Mouse (Mus musculus): ENCODE measurements at regions not wholly inside any gene's neighbourhood (a gene's known extent, or its start where the extent isn't known, plus 50 kb on each side); places are given as distances from the start of the nearest gene placed in this dataset.

- Histone ChIP-seq H3K4me3 (ENCODE audit: low read length) (no peak overlapping the region), H3K27ac (ENCODE audit: low read length) (no peak overlapping the region), H3K9me3 (ENCODE audit: control insufficient read depth, low read length) (peaks cover 8% of the 10 kb centered on the region), H3K4me2 (ENCODE audit: low read depth, low read length) (no peak overlapping the region), H3K9ac (ENCODE audit: low read length) (no peak overlapping the region), H3K4me1 (replicated peaks; ENCODE audit: control insufficient read depth, insufficient read depth, low read length) (peaks cover 8% of the 10 kb centered on the region; the same call in 1 of the 2 replicates), H3K36me3 (ENCODE audit: control insufficient read depth, insufficient read depth, low read length) (no peaks in the 10 kb centered on the region; the same call in 1 of the 2 replicates), H3K27me3 (ENCODE audit: control insufficient read depth, insufficient read depth, low read depth, low read length) (no peaks in the 10 kb centered on the region)
- WGBS = 77% methylated on average over 2 of the region's 2 CpGs
- no peak for ATAC-seq (ENCODE audit: low read depth)
Measured at GRCm38 (mm10) chr17:88330129-88330528, 110.4 kb upstream of the Foxn2 start.

- Histone ChIP-seq H3K9me3 (ENCODE audit: control insufficient read depth, low read length) (peaks cover 8% of the 10 kb centered on the region), H3K27me3 (ENCODE audit: control insufficient read depth, insufficient read depth, low read depth, low read length) (no peaks in the 10 kb centered on the region), H3K27ac (ENCODE audit: low read length) (no peak overlapping the region), H3K36me3 (ENCODE audit: control insufficient read depth, insufficient read depth, low read length) (no peaks in the 10 kb centered on the region; the same call in 1 of the 2 replicates), H3K4me3 (ENCODE audit: low read length) (no peak overlapping the region), H3K4me1 (replicated peaks; ENCODE audit: control insufficient read depth, insufficient read depth, low read length) (peaks cover 10% of the 10 kb centered on the region; the same call in 1 of the 2 replicates), H3K9ac (ENCODE audit: low read length) (no peak overlapping the region), H3K4me2 (ENCODE audit: low read depth, low read length) (no peak overlapping the region)
- WGBS = 64% methylated on average over 4 of the region's 4 CpGs
- ATAC-seq (ENCODE audit: low read depth) = no peak
Measured at GRCm38 (mm10) chr17:88333816-88334215, 106.7 kb upstream of the Foxn2 start.

GRCm38 (mm10) chr17:88335271-88335670, 105.2 kb upstream of the Foxn2 start:
- Histone ChIP-seq H3K36me3 (ENCODE audit: control insufficient read depth, insufficient read depth, low read length) (no peaks in the 10 kb centered on the region; the same call in 1 of the 2 replicates), H3K9ac (ENCODE audit: low read length) (no peak overlapping the region), H3K4me2 (ENCODE audit: low read depth, low read length) (no peak overlapping the region), H3K4me3 (ENCODE audit: low read length) (no peak overlapping the region), H3K4me1 (replicated peaks; ENCODE audit: control insufficient read depth, insufficient read depth, low read length) (peaks cover 2% of the 10 kb centered on the region; the same call in 1 of the 2 replicates), H3K9me3 (ENCODE audit: control insufficient read depth, low read length) (peaks cover 6% of the 10 kb centered on the region), H3K27ac (ENCODE audit: low read length) (no peak overlapping the region), H3K27me3 (ENCODE audit: control insufficient read depth, insufficient read depth, low read depth, low read length) (no peaks in the 10 kb centered on the region)
- WGBS = 81% methylated on average over 5 of the region's 5 CpGs
- ATAC-seq (ENCODE audit: low read depth) = no peak

GRCm38 (mm10) chr17:88336140-88336769, 104.3 kb upstream of the Foxn2 start:
- H3K4me2 ChIP-seq (ENCODE audit: low read depth, low read length) = no peak overlapping the region
- H3K27me3 ChIP-seq (ENCODE audit: control insufficient read depth, insufficient read depth, low read depth, low read length) = no peaks in the 10 kb centered on the region
- no peak overlapping the region for H3K9ac ChIP-seq (ENCODE audit: low read length)
- H3K36me3 ChIP-seq (ENCODE audit: control insufficient read depth, insufficient read depth, low read length) = no peaks in the 10 kb centered on the region
- 20% methylated on average over 3 of the region's 3 CpGs for WGBS
- 0 out of 2 replicates have a peak, but pooled peaks cover under 1% of the 10 kb centered on the region for H3K9me3 ChIP-seq (ENCODE audit: control insufficient read depth, low read length)
- peak overlapping the region; percentile 30 for H3K27ac ChIP-seq (ENCODE audit: low read length)
- peak; percentile 75 for ATAC-seq (ENCODE audit: low read depth)
- no peak overlapping the region for H3K4me3 ChIP-seq (ENCODE audit: low read length)
- H3K4me1 ChIP-seq (replicated peaks; ENCODE audit: control insufficient read depth, insufficient read depth, low read length) = peaks cover 2% of the 10 kb centered on the region; the same call in 1 of the 2 replicates

- ATAC-seq (ENCODE audit: low read depth) = no peak
- H3K4me1 ChIP-seq (replicated peaks; ENCODE audit: control insufficient read depth, insufficient read depth, low read length) = peaks cover 2% of the 10 kb centered on the region; the same call in 1 of the 2 replicates
- H3K4me3 ChIP-seq (ENCODE audit: low read length) = no peak overlapping the region
- H3K4me2 ChIP-seq (ENCODE audit: low read depth, low read length) = no peak overlapping the region
- H3K27ac ChIP-seq (ENCODE audit: low read length) = no peak overlapping the region
- no peaks in the 10 kb centered on the region for H3K36me3 ChIP-seq (ENCODE audit: control insufficient read depth, insufficient read depth, low read length)
- H3K9ac ChIP-seq (ENCODE audit: low read length) = no peak overlapping the region
- WGBS = 77% methylated on average over 8 of the region's 8 CpGs
- no peaks in the 10 kb centered on the region for H3K9me3 ChIP-seq (ENCODE audit: control insufficient read depth, low read length)
- no peaks in the 10 kb centered on the region for H3K27me3 ChIP-seq (ENCODE audit: control insufficient read depth, insufficient read depth, low read depth, low read length)
Measured at GRCm38 (mm10) chr17:88337649-88338404, 102.7 kb upstream of the Foxn2 start.

GRCm38 (mm10) chr17:88341141-88341540, 99.4 kb upstream of the Foxn2 start:
- Histone ChIP-seq H3K27me3 (ENCODE audit: control insufficient read depth, insufficient read depth, low read depth, low read length) (no peaks in the 10 kb centered on the region), H3K9me3 (ENCODE audit: control insufficient read depth, low read length) (no peaks in the 10 kb centered on the region), H3K27ac (ENCODE audit: low read length) (no peak overlapping the region), H3K9ac (ENCODE audit: low read length) (no peak overlapping the region), H3K36me3 (ENCODE audit: control insufficient read depth, insufficient read depth, low read length) (no peaks in the 10 kb centered on the region), H3K4me1 (replicated peaks; ENCODE audit: control insufficient read depth, insufficient read depth, low read length) (no peaks in the 10 kb centered on the region; the same call in 1 of the 2 replicates), H3K4me3 (ENCODE audit: low read length) (no peak overlapping the region), H3K4me2 (ENCODE audit: low read depth, low read length) (no peak overlapping the region)
- no peak for ATAC-seq (ENCODE audit: low read depth)
- whole genome bisulfite sequencing = 39% methylated on average over 5 of the region's 5 CpGs

GRCm38 (mm10) chr17:88341599-88341998, 98.9 kb upstream of the Foxn2 start:
- Histone ChIP-seq H3K27me3 (ENCODE audit: control insufficient read depth, insufficient read depth, low read depth, low read length) (no peaks in the 10 kb centered on the region), H3K27ac (ENCODE audit: low read length) (no peak overlapping the region), H3K9ac (ENCODE audit: low read length) (no peak overlapping the region), H3K4me3 (ENCODE audit: low read length) (no peak overlapping the region), H3K4me1 (replicated peaks; ENCODE audit: control insufficient read depth, insufficient read depth, low read length) (no peaks in the 10 kb centered on the region), H3K36me3 (ENCODE audit: control insufficient read depth, insufficient read depth, low read length) (no peaks in the 10 kb centered on the region), H3K4me2 (ENCODE audit: low read depth, low read length) (no peak overlapping the region), H3K9me3 (ENCODE audit: control insufficient read depth, low read length) (no peaks in the 10 kb centered on the region)
- WGBS = 53% methylated on average over 5 of the region's 5 CpGs
- ATAC-seq (ENCODE audit: low read depth) = no peak

- H3K9ac ChIP-seq (ENCODE audit: low read length) = no peak overlapping the region
- WGBS = 64% methylated on average over 17 of the region's 17 CpGs
- no peak overlapping the region for H3K4me3 ChIP-seq (ENCODE audit: low read length)
Measured at GRCm38 (mm10) chr17:88343091-88343783, 97.3 kb upstream of the Foxn2 start.

GRCm38 (mm10) chr17:88345433-88345832, 95.1 kb upstream of the Foxn2 start:
- H3K4me2 ChIP-seq (ENCODE audit: low read depth, low read length) = no peak overlapping the region
- H3K27me3 ChIP-seq (ENCODE audit: control insufficient read depth, insufficient read depth, low read depth, low read length) = no peaks in the 10 kb centered on the region
- no peak for ATAC-seq (ENCODE audit: low read depth)
- no peak overlapping the region for H3K9ac ChIP-seq (ENCODE audit: low read length)
- no peaks in the 10 kb centered on the region for H3K36me3 ChIP-seq (ENCODE audit: control insufficient read depth, insufficient read depth, low read length)
- WGBS = 83% methylated on average over 9 of the region's 9 CpGs
- no peaks in the 10 kb centered on the region for H3K4me1 ChIP-seq (replicated peaks; ENCODE audit: control insufficient read depth, insufficient read depth, low read length)
- no peak overlapping the region for H3K27ac ChIP-seq (ENCODE audit: low read length)
- no peak overlapping the region for H3K4me3 ChIP-seq (ENCODE audit: low read length)
- no peaks in the 10 kb centered on the region for H3K9me3 ChIP-seq (ENCODE audit: control insufficient read depth, low read length)

More at GRCm38 (mm10) chr17:88343091-88343783, 97.3 kb upstream of the Foxn2 start:
- Histone ChIP-seq H3K9me3 (ENCODE audit: control insufficient read depth, low read length) (no peaks in the 10 kb centered on the region), H3K36me3 (ENCODE audit: control insufficient read depth, insufficient read depth, low read length) (no peaks in the 10 kb centered on the region), H3K4me1 (replicated peaks; ENCODE audit: control insufficient read depth, insufficient read depth, low read length) (no peaks in the 10 kb centered on the region), H3K27ac (ENCODE audit: low read length) (no peak overlapping the region), H3K27me3 (ENCODE audit: control insufficient read depth, insufficient read depth, low read depth, low read length) (no peaks in the 10 kb centered on the region), H3K4me2 (ENCODE audit: low read depth, low read length) (no peak overlapping the region)
- no peak for ATAC-seq (ENCODE audit: low read depth)

All from lung, embryonic 16.5 days (tissue).